ENCODE assay signal across 17 mouse cellular contexts in genomic region chr17:80678190-80678589, GRCm38 (mm10).
"Had no signal": no experiment of that assay in that cellular context is flagged by ENCODE, and none has a peak within 500 bp of the region (broad histone marks: within the 10 kb centered on the region; RNA-seq: fewer than 3 reads in every experiment).

No protein-coding gene starts in this region.

- DNase-seq: lung, adult 2 months; lung, postnatal 14 days; lung, postnatal 36 days; right cerebral cortex, postnatal 14 days; thymus, adult 2 months; thymus, postnatal 25 days; thymus, postnatal 4 days had no signal

- H3K27me3 ChIP-seq: liver, embryonic 15.5 days; lung, embryonic 15.5 days; megakaryocyte, embryonic 14.5 days; midbrain, embryonic 13.5 days; midbrain, embryonic 15.5 days; neural tube, embryonic 12.5 days; stomach, embryonic 15.5 days had no signal

- H3K9ac ChIP-seq: liver, embryonic 15.5 days; lung, embryonic 15.5 days; midbrain, embryonic 13.5 days; midbrain, embryonic 15.5 days; neural tube, embryonic 12.5 days; stomach, embryonic 15.5 days had no signal

- H3K4me2 ChIP-seq: liver, embryonic 15.5 days; lung, embryonic 15.5 days; midbrain, embryonic 11.5 days; midbrain, embryonic 13.5 days; midbrain, embryonic 15.5 days; neural tube, embryonic 12.5 days; stomach, embryonic 15.5 days had no signal

- ATAC-seq: midbrain, embryonic 13.5 days; midbrain, embryonic 15.5 days had no signal

- H3K4me1 ChIP-seq: liver, embryonic 15.5 days; lung, embryonic 15.5 days; megakaryocyte, embryonic 14.5 days; midbrain, embryonic 15.5 days; neural tube, embryonic 12.5 days; stomach, embryonic 15.5 days had no signal

- H3K27ac ChIP-seq: liver, embryonic 15.5 days; lung, embryonic 15.5 days; macrophage; midbrain, embryonic 13.5 days; midbrain, embryonic 15.5 days; neural tube, embryonic 12.5 days; stomach, embryonic 15.5 days; stomach, postnatal 0 days had no signal

- H3K4me3 ChIP-seq: liver, embryonic 15.5 days; lung, embryonic 15.5 days; megakaryocyte, embryonic 14.5 days; midbrain, embryonic 13.5 days; midbrain, embryonic 15.5 days; neural tube, embryonic 12.5 days; stomach, embryonic 15.5 days had no signal

- H3K36me3 ChIP-seq: liver, embryonic 15.5 days; lung, embryonic 15.5 days; midbrain, embryonic 15.5 days; neural tube, embryonic 12.5 days; stomach, embryonic 15.5 days had no signal

- H3K9me3 ChIP-seq: liver, embryonic 15.5 days; lung, embryonic 15.5 days; megakaryocyte, embryonic 14.5 days; midbrain, embryonic 13.5 days; midbrain, embryonic 15.5 days; neural tube, embryonic 12.5 days; stomach, embryonic 15.5 days had no signal
